ENCODE assay signal across 8 mouse cellular contexts in genomic region chr7:118304812-118305211, GRCm38 (mm10).
DNase-seq lines count a peak whose midpoint lies in the region; ATAC-seq and TF ChIP-seq lines count a peak whose summit lies in the region.

No protein-coding gene starts in this region.

- no peak overlapping the region for H3K4me2 ChIP-seq in lung, embryonic 14.5 days

- ATAC-seq in lung, embryonic 14.5 days (ENCODE audit: insufficient read depth), result peak; percentile 64; the same call in 1 of the 2 replicates

- intact Hi-C loops in heart, postnatal 10 days (cut with DNase I), result loop anchor here (1.0 to 10.0 kb wide), 5 partner anchors 104 to 382 kb away; partner anchors contain the start of genes Syt17 and Tmc5

- H3K9me3 ChIP-seq in E14TG2a.4 (ENCODE audit: low read length), result no peaks in the 10 kb centered on the region
- no peaks in the 10 kb centered on the region for H3K9me3 ChIP-seq in lung, embryonic 14.5 days (ENCODE audit: low read depth, low read length)

- H3K27me3 ChIP-seq in E14TG2a.4 (ENCODE audit: insufficient read depth, low read length), result no peaks in the 10 kb centered on the region
- H3K27me3 ChIP-seq in lung, embryonic 14.5 days (ENCODE audit: insufficient read depth, low read length), result no peaks in the 10 kb centered on the region
- no peaks in the 10 kb centered on the region for H3K27me3 ChIP-seq in thymus, adult 2 months (ENCODE audit: control insufficient read depth, insufficient read depth, low read length)

- no peak overlapping the region for H3K27ac ChIP-seq in lung, embryonic 14.5 days (ENCODE audit: low read depth)
- H3K27ac ChIP-seq in thymus, adult 2 months (ENCODE audit: control insufficient read depth, insufficient read depth, low read length), result no peak overlapping the region

- no peak overlapping the region for H3K9ac ChIP-seq in lung, embryonic 14.5 days

- H3K36me3 ChIP-seq in E14TG2a.4 (ENCODE audit: insufficient read depth, low read length), result no peaks in the 10 kb centered on the region
- no peaks in the 10 kb centered on the region for H3K36me3 ChIP-seq in lung, embryonic 14.5 days (ENCODE audit: insufficient read depth)
- H3K36me3 ChIP-seq in thymus, adult 2 months (ENCODE audit: control insufficient read depth, insufficient read depth, low read length), result no peaks in the 10 kb centered on the region

- H3K4me1 ChIP-seq in E14TG2a.4 (replicated peaks; ENCODE audit: low read depth, low read length), result peaks cover 3% of the 10 kb centered on the region; the same call in 1 of the 2 replicates
- H3K4me1 ChIP-seq in lung, embryonic 14.5 days (ENCODE audit: insufficient read depth), result no peaks in the 10 kb centered on the region
- no peaks in the 10 kb centered on the region for H3K4me1 ChIP-seq in thymus, adult 2 months (replicated peaks; ENCODE audit: control insufficient read depth, insufficient read depth, low read length)

- 0% methylated on average over 8 of the region's 8 CpGs for WGBS in lung, embryonic 14.5 days
- WGBS in thymus, adult 2 months, result under 1% methylated on average over 8 of the region's 8 CpGs

- TF ChIP-seq CTCF in E14TG2a.4 (conservative IDR thresholded peaks at IDR 0.05; ENCODE audit: low read length), result peak; percentile 55
- peak; percentile 97 for TF ChIP-seq CTCF in lung, embryonic 14.5 days (IDR thresholded peaks at IDR 0.05; ENCODE audit: low read depth)
- TF ChIP-seq CTCF in thymus, adult 2 months (IDR thresholded peaks at IDR 0.05; ENCODE audit: borderline replicate concordance, control insufficient read depth, extremely low read depth, insufficient read depth, low read length, poor library complexity), result peak; percentile 76; the same call in 1 of the 2 replicates

- TF ChIP-seq POLR2A in thymus, adult 2 months (IDR thresholded peaks at IDR 0.05; ENCODE audit: control insufficient read depth, extremely low read depth, insufficient read depth, low read length, poor library complexity), result no peak

- no peak overlapping the region for H3K4me3 ChIP-seq in E14TG2a.4 (replicated peaks; ENCODE audit: low read length)
- H3K4me3 ChIP-seq in lung, embryonic 14.5 days (ENCODE audit: low read depth, low read length), result no peak overlapping the region
- H3K4me3 ChIP-seq in thymus, adult 2 months (ENCODE audit: control insufficient read depth, insufficient read depth, low read length), result no peak overlapping the region

- peak; percentile 89 for DNase-seq in brain, adult 2 months (ENCODE audit: low read depth, low spot score)
- DNase-seq in fibroblast of lung, adult 2 months (ENCODE audit: low read depth), result peak; percentile 37
- DNase-seq in heart, postnatal 10 days, result peak; percentile 75 to 91
- DNase-seq in kidney, postnatal 36 days, result peak; percentile 56 to 89
- DNase-seq in lung, embryonic 14.5 days, result peak; percentile 93
- peak; percentile 31 for DNase-seq in ovary, postnatal 10 days (ENCODE audit: low spot score)
- peak; percentile 78 for DNase-seq in thymus, adult 2 months

Comparison
In these comparisons a context has a peak if more than half of its experiments do, and no peak if none do; other contexts are left out.
1. DNase-seq: peak in every context shown above with its lines; median percentile 93 in lung, embryonic 14.5 days; 89 in brain, adult 2 months; 83 in heart, postnatal 10 days; 78 in thymus, adult 2 months; 72 in kidney, postnatal 36 days; 37 in fibroblast of lung, adult 2 months; 31 in ovary, postnatal 10 days.